Mouse (Mus musculus) right cerebral cortex, postnatal 36 days (tissue): Measurements from ENCODE around the gene Uroc1.

Experiments
- DNase-seq, 2 experiments: peaks; one replicate each; pipeline ENCODE4 v3.0.0; 2022; ENCODE audit warnings: low spot score in 2 of 2, mixed read lengths in 1 of 2

The Uroc1 gene

DNA sequence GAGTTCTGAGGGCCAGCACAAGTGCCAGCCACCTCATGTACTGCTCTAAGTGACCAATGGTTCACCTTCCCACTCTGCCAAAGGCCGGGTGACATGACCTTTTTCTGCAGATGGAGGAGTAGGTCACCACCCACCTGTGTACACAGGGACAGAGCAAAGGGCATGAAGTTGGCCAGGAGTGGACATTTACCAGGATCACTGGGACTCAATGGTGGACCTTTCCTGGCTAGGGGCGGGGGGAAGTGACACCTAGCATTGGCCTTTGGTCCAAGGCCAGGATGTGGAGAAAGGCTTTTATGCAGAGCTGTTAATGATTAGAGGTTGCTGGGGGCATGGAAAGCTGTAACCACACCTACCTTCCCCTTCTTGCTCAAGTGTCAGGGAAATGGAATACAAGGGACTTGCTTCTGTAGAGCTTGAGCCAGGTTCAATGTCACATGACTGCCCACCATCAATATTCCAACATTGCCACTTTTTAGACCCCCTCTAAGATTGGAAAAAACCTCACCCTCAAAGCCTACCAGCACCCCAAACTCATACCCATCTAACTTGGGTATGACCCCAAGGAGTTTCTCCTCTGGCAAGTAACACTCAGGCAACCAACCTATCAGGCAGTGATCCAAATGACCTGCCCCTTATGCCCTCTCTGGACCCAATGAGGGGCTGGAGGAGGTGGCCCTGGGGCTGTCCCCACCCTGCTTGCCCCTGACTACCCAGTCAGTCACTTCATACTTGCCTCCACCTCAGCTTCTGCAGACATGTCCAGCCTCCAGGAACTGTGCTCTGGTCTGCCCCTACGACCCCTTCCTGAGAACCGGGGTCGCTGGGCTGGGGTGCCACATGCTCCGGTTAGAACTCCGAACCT lies at the start of gene Uroc1:
Gene Uroc1, plus strand, starts transcription at position 724 of the 865 bp plus-strand sequence.
- DNase-seq = no peak

DNA sequence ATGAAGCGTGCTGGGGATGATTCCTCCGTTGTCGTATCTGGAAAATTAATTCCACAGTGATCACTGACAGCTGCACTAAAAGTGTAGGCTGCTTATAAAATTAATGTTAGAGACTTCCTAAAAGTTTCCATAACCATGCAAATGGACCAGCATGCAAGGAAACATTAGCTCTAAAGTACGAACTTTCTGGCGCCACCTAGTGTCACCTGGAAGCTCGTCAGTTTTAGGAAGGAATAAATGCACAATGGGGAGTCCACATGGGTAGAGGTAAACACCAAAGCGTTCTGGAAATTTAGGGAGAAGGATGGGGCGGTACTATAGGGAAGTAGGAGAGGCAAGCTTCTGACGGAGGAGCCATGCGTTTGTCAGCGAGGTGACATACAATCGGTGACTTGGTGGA lies 44.8 kb upstream of the Uroc1 start:
- DNase-seq = no peak

DNA sequence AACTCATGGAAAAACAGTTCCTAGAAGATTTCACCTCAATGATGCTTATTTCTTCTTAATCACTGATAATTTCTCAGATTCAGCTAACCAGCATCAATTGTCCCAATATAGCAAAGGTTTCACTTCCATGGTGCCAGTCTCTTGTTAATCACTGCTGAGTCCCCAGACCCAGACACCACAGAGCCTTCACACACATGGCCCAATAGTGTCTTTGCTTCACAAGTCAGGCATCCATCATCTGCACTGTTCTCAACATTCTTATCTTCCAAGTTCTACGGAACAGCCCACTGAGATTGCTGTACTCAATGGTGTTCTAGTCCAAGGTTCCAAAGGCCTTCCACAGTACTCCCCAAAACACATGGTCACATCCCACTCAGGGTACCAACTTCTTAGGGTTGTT lies 32.2 kb upstream of the Uroc1 start, which contains the start of gene BC048671:
Gene BC048671, plus strand, starts transcription at position 301 of the 400 bp plus-strand sequence.
- no peak for DNase-seq

DNA sequence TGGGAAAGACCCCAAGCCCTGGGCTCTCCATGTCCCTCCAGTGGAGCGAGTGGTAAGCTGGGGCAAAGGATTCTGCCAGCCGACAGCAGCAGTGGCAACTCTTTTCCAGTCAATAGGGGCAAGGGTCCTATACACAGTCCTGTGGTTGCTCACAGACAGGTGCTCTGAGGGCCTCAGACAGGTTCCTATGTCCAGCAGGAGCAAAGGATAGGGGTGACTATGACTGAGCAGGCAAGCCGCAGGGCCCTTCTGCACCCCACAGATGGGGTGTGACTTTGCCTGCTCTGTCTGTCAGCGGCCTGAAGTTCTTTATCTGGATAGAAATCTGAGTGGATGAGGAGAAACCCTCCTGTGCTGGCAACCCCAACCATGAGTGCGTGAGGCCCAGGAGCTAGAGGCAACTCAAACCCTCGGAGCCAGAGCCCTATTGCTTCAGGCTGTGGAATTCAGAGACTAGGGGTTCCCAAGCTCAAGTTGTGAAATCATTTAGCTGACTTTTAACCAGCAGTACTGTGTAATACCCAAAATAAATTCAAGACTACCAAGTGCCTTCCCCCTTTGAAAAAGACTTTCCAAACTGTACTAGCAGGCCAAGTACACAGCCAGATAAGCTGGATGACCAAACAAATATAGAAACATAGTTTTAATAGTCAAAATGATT lies 26.6 kb upstream of the Uroc1 start:
- no peak for DNase-seq

DNA sequence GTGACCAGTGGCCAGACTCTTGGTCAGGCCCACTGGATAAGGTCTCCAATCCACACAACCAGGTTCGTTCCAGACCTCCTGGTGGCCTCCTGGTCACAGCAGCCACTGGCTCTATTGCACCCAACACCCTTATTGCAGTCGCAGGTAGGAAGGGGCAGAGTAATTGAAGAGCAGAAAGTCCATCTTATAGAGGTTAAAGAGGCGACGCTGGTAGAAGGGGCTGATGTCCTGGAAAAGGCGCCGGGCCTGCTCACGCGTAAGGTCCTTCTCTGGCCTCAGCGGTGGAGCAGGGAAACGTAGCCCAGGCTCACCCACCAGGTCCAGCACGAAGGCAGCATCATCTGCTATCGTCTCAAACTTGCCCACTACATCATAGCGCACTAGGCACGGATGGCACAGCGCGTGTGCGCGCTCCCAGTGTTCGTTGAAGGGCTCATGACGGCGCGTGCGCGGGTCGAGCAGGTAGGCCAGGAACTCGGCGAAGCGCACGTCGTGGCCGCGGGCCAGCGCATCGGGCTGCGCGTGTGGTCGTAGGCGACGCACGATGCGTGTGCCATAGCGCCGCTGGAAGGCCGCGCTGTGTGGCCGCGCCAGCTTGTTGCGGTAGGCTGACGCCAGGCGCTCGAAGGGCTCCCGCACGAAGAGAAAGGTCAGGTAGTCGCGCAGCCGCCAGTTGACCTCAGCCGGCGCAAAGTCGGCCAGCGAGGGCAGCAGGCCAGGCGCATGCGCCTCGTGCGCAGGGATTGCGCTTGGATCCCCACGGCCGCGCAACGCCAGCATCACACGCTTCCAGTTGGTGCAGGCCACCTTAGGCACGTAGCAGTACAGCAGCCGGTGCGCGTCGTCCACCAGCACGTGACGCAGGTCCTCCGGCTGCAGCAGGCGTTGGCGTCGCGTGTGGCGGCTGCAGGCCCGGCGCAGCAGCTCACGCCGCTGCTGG lies 24.0 kb upstream of the Uroc1 start:
- no peak for DNase-seq

DNA sequence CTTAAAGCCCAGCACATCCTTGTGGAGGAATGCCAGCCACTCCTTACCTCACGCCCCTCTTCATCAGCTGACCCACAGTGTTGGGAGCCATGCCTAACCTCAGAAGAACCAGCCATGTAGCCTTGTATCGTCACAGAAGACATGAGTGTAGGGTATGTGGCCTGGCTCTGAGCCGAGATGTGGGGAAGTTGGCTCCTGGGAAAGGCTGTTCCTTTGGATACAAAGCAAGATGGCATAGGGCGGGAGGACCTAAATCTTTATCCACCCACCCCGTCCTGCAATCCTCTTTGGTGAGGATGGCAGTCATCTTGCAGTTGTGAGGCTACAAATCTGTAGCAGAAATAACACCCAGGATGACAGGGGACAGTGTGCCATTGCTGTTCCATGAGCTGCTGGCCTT lies 17.1 kb upstream of the Uroc1 start:
- peak in 1 of 2 experiments; percentile 42 for DNase-seq

DNA sequence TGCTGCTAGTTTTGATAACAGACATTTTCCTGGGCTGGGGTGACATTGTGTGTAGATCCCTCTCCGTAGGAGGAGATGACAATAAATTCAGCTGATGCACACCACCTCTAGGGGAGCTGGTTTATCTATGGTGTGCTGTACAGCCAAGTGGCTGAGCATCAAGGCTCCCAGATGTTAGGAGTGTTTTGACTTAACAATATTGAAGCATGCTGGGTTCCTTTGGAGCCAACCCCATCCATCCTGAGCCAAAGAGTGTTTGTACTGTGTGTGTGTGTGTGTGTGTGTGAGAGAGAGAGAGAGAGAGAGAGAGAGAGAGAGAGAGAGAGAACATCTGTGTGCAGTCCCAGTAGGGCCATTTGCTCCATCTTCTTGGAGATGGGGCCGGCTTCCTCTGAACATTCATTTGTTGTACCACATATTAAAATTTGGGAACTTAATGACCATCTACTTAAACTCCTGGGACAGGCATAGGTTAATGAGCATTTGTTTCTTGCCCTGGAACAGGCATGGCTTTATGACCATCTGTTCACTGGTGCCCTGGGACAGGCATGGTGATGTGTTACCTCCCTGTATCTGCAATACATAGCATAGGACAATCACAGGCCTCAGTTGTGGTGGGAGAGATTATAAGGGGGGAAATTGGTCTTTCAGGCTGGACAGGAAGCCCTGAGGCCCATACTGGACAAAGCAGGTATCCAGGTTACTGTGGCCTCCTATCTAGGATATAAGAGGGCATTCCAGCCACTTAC lies 15.4 kb upstream of the Uroc1 start:
- DNase-seq = no peak

DNA sequence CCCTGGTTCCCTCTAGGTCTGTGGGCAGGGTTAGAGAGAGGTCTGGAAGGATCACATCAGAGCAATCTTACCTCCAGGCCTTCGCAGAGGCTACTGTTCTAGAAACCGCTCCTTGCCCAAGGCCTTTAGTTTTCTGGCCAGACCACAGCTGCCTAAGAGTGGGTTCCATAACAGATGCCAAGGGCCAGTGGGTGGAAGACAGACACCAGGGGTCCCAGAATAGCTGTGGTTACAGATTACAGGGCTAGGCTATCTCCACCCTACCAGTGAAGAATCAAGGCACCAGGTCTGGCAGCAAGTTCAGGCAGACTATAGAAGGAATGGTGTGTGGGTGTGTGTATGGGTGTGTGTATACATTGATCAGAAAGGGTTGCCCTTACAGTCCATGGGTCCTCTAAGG lies 14.1 kb upstream of the Uroc1 start:
- no peak for DNase-seq

DNA sequence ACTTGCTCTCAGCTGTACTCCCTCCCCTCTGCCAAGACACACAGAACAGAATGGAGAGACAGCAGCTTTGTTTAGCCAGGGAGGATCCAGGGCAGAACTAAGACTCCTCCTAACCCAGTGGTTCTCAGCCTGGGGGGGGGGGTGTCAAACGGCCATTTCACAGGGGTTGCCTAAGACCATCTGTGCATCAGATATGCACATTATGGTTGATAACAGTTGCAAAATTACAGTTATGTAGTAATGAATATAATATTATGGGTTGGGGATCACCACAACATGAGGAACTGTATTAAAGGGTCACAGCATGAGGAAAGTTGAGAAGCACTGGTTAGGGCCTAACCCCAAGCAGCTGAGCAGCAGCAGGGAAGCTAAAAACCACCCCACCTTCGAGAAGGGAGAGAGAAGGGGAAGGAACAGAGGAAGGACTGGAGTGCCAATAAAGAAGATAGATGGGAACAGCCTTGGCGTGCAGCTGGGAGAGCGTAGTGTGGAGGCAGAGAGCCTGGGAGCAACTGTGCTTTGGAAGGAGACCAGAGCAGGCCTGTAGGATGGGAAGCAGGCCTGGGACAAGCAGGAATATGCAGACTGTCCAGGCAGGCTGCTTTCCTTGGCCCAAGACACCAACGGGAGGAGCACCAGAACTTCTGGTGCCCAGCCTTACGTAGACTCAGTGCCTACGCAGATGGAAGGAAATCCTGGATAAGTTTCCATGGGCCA lies 13.5 kb upstream of the Uroc1 start:
- DNase-seq = no peak

DNA sequence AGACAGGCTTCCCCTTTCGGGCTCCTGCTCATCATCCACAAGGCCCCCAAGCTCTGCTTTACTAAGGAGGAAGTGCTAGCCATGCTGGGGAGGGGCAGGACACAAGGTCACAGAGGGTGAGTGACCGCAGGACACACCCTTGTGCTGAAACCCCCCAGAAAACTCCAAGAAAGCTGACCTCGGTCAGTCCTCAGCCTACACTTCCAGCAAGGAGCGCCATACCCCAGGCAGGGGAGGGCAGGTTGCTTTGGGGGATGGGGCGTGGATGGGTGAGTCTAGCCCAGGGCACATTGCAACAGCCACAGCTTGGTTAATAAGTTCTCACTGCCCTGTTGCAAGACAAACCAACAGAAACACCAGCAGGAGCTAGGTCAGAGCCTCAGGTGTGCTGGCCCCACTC lies 12.7 kb upstream of the Uroc1 start:
- DNase-seq = no peak

DNA sequence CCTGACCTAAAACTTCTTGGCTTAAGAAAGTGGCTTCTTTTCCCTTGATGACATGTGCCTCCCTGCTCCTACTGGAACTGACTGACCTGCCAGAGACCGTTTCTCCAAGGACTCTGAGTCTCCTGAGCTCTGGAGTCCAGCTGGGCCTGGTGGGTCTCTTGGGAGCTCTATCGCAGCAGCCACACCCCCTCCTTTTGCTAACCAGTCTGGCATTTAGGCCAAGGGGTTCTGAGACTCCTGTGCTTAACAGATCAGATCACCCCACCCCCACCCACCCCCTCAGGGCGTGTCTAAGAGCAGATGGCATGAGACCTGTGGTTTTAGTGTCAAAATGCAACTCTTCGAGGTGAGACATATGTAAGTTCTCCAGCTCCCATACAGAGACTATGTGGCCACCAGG lies 11.3 kb upstream of the Uroc1 start:
- DNase-seq = no peak

DNA sequence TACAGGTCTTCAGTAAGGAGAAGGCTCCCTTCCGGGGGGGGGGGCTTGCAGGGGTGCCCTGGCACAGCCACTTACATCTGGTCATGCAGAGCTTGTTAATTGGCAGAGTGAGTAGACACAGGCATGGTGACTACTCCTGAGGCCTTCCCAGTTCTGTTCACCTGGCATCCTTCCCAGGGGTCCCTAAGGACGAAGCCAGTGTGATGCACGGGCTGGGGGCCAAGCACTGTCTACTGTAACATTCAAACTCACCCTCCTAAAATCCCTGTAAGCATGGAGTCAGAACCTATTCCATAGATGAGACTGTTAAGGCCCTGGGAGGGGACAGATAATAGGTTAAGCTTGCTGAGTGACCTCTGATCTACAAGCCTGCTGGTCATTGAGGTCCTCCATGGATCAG lies 9.1 kb upstream of the Uroc1 start:
- no peak for DNase-seq

DNA sequence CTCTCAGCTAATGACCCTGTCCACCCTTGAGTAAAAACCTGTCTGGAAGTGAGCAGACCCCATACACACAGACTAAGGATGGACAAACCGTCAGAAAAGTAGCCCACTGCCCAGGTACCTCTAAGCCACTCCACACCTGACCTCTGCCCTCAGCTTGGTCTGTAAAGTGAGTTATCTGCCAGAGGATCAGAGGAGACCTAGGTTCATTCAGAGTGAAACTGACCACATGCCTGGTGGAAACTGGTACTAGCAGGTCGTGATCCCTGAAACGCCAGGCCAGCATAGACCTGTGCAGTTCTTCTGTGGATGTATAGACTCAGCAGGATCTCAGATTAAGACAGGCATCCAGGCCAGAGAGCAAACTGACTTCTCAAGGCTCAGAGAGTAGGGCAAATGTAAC lies 8.6 kb upstream of the Uroc1 start:
- DNase-seq = no peak

DNA sequence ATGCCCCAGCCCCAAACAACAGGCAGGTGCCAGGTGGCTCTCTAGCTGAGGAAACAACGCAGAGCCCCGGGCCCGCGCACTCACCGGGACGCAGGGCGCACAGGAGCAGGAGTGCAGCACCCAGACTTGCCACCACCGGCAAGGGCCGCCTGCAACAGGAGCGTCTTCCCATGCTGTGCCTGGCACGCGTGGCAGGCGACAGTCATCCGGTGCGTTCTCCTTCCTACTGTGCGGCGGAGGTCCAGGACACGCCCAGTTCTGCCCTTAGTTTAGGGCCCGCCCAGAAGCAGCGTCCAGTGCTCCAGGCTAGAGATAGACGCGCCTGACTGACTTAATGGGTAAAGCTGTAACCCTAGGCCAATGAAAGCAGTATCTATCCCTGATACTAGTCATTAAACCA lies 8.1 kb upstream of the Uroc1 start, which contains the start of gene Chst13:
Gene Chst13, minus strand, starts transcription at position 195 of the 400 bp plus-strand sequence.
- no peak for DNase-seq

DNA sequence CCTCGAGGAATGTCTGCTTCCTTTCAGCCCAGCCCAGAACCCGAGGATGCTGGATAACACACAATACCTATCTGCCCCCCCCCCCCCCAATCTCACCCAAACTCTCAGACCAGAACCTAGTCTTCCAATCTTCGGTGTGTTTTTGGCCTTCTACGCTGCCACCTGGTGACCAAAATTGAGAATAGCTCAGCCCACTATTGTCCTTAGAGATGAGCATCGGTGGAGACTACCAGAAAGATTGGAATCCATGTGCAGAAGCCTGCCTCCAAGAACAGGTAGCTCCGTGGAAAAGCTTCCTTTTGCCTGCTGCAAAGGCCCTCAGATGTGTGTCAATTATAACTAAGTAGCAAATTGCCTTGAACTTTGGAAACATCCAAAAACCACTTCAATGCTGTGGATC lies 5.4 kb upstream of the Uroc1 start:
- DNase-seq = peak in 1 of 2 experiments; percentile 25

DNA sequence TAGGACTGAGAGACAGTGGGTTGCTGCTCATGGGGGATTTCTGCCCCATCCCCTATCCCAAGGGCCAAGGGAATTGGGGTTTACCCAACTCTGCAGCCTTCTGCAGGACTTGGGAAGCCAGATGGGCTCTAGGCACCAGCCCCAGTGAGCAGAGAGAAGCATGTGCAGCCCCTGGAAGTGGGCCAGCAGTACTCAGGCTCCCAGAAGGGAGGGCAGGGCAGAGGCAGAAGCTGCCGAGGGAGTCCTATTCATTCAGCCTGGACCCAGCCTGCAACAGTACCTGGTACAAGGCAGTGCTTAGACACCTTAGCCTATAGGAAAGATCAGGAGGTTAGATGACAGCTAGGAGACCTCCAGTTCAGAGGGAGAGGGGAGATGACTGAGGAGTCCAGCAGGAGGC lies 3.1 kb upstream of the Uroc1 start:
- no peak for DNase-seq

DNA sequence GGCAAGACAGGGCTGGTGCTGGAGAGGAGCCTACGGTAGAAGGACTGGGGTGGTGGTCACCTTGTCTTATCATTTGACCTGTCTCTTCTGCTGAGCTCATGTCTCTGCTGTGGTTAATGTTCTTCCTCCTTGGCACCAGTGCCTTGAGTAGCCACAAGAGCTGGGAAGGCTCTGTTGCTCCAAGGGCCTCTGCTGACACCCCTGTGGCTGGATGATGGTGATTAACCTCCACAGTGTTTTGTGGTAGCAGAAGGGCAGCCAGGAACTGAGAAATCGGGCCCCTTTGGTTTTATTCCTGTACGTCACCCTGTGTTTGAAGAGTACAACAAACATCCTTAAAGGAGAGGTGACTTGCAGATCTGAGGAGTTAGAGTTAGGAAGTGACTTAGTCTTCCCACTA lies 1.2 kb downstream of the Uroc1 start:
- DNase-seq = no peak

DNA sequence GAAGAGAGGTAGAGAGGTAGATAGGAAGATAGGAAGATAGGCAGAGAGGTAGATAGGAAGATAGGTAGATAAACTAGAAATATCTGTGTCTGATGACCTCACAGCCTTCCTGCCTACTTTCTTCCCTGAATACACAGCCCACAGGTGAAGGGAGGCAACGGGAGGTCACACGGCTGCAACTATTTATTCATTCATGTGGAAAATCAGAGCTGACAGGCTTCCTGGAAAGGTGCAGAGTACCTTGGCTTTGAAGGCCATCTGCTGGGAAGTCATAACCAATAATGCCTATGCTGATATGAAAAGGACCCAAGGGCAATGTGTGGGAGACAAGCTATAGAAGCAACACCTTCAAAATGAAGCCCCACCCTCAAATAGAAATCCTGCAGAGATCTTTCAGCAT lies 9.3 kb downstream of the Uroc1 start:
- no peak for DNase-seq

DNA sequence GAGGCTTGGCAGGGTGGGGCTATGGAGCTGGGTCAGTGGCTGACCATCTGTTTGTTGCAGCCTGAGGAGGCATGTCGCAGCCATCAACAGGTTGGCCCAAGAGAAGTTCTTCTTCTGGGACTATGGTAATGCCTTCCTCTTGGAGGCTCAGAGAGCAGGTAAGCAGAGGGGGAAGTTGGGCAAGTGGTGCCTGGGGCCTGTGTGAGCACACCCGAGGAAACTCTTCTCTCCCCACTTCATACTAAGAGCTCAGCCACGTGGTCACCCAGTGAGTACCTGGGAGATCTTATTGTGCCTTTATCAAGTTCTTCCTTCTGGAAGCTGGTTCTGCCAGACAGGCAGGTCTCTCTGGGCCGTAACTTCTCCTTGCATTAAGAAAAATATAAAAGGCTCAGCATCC lies 14.1 kb downstream of the Uroc1 start:
- DNase-seq = no peak

DNA sequence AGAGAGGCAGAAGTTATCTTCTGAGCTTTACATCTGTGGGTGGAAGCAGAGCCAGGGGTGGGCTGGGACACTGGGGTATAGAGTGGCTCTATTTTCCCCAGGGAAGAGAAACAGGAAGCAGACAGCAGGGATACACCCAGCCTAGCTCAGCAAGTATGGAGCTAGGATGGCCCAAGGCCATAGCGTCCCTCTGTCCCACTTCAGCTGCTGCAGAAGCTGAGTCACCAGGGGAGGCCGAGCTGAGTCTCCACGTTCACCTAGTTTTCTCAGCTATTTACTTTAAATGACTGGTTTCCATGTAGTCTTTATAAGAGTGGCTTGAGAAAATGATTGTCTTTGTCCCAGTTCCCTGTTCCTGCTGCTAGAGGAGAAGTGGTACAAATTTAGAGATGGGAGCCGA lies 15.4 kb downstream of the Uroc1 start:
- DNase-seq = no peak

DNA sequence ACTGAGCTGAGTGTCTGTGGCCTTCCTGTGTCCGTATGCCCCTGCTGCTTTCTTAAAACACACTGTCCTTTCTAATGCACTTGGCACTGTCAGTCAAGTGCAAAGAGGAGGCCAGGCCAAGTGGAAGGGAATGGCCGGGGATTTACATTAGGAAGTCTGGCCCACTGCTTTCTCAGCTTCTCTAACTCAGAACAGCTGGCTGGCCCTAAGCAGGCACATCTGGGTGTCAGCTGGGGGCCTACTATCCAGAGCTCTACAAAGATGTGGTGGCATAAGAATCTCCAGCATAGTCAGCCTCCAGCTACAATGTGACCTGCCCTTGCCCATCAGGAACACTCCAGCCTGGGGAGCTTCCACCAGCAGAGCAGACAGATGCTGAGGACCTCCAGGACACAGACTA lies 16.9 kb downstream of the Uroc1 start:
- no peak for DNase-seq
